Mouse (Mus musculus): ENCODE measurements around the gene Dact1.
A peak's percentile ranks its signal among the peaks of the same experiment; 100 is the strongest.

Gene Dact1

GRCm38 (mm10) chr12:71337896-71338463 lies 28.3 kb downstream of the Dact1 start:
- no peak for DNase-seq (ENCODE audit: low read depth)

GRCm38 (mm10) chr12:71339142-71339848 lies 29.6 kb downstream of the Dact1 start:
- DNase-seq (ENCODE audit: low read depth): no peak

GRCm38 (mm10) chr12:71342397-71342796 lies 32.7 kb downstream of the Dact1 start:
- DNase-seq (ENCODE audit: low read depth): peak; percentile 4

GRCm38 (mm10) chr12:71345471-71345870 lies 35.8 kb downstream of the Dact1 start:
- no peak for DNase-seq (ENCODE audit: low read depth)

- DNase-seq (ENCODE audit: low read depth): no peak
Observed at GRCm38 (mm10) chr12:71346071-71346470, 36.4 kb downstream of the Dact1 start.

GRCm38 (mm10) chr12:71348401-71348896 lies 38.8 kb downstream of the Dact1 start:
- DNase-seq (ENCODE audit: low read depth): no peak

- DNase-seq (ENCODE audit: low read depth): no peak
Observed at GRCm38 (mm10) chr12:71350077-71350476, 40.4 kb downstream of the Dact1 start.

- DNase-seq (ENCODE audit: low read depth): no peak
Observed at GRCm38 (mm10) chr12:71354656-71355055, 45.0 kb downstream of the Dact1 start.

- no peak for DNase-seq (ENCODE audit: low read depth)
Observed at GRCm38 (mm10) chr12:71355092-71355491, 45.4 kb downstream of the Dact1 start.

- no peak for DNase-seq (ENCODE audit: low read depth)
Observed at GRCm38 (mm10) chr12:71361616-71362015, 51.9 kb downstream of the Dact1 start.

GRCm38 (mm10) chr12:71362425-71362824 lies 52.7 kb downstream of the Dact1 start:
- no peak for DNase-seq (ENCODE audit: low read depth)

GRCm38 (mm10) chr12:71364106-71364505 lies 54.4 kb downstream of the Dact1 start:
- DNase-seq (ENCODE audit: low read depth): no peak

- DNase-seq (ENCODE audit: low read depth): no peak
Observed at GRCm38 (mm10) chr12:71364531-71364930, 54.8 kb downstream of the Dact1 start.

GRCm38 (mm10) chr12:71365208-71365607 lies 55.5 kb downstream of the Dact1 start:
- DNase-seq (ENCODE audit: low read depth): no peak

GRCm38 (mm10) chr12:71366175-71366574 lies 56.5 kb downstream of the Dact1 start:
- DNase-seq (ENCODE audit: low read depth): no peak

GRCm38 (mm10) chr12:71368631-71369030 lies 58.9 kb downstream of the Dact1 start:
- DNase-seq (ENCODE audit: low read depth): no peak
